Mouse (Mus musculus): ENCODE data around the gene Pramef20. TPM values are rescaled to one million over a fixed set of nuclear protein-coding genes. Genes with fewer than 3 reads are reported as not detected.
"Not testable (repeated sequence)": the region's sequence is repeated elsewhere in the genome, so short reads cannot be mapped to it uniquely, and the experiment has no call there.

The Pramef20 gene
- polyA plus RNA-seq, 1 experiment, result not detected

GRCm38 (mm10) chr4:144396316-144396715 is 18.6 kb upstream of the Pramef20 start:
- Histone ChIP-seq H3K27ac (ENCODE audit: insufficient read depth, low read depth, low read length) (no peak overlapping the region), H3K36me3 (ENCODE audit: control insufficient read depth, insufficient read depth, low read length) (no peaks in the 10 kb centered on the region), H3K27me3 (replicated peaks; ENCODE audit: control insufficient read depth, insufficient read depth, low read length) (no peaks in the 10 kb centered on the region), H3K4me1 (ENCODE audit: control insufficient read depth, insufficient read depth, low read length) (no peaks in the 10 kb centered on the region), H3K4me3 (ENCODE audit: insufficient read depth, low read depth, low read length) (no peak overlapping the region)
- TF ChIP-seq POLR2A (IDR thresholded peaks at IDR 0.05; ENCODE audit: low read depth, low read length), result no peak
- no peak for TF ChIP-seq CTCF (conservative IDR thresholded peaks at IDR 0.05; ENCODE audit: insufficient read depth, insufficient read length, low read depth, low read length)
- WGBS, result 34% methylated on average over 3 of the region's 3 CpGs
- DNase-seq, result no peak

GRCm38 (mm10) chr4:144357642-144358041 is 20.1 kb downstream of the Pramef20 start, which contains the start of gene Gm13119:
Gm13119 (plus strand) TSS chr4:144357942.
- not testable (repeated sequence) for H3K27ac ChIP-seq (ENCODE audit: insufficient read depth, low read depth, low read length); DNase-seq; H3K27me3 ChIP-seq (replicated peaks; ENCODE audit: control insufficient read depth, insufficient read depth, low read length); H3K4me3 ChIP-seq (ENCODE audit: insufficient read depth, low read depth, low read length); H3K4me1 ChIP-seq (ENCODE audit: control insufficient read depth, insufficient read depth, low read length); H3K36me3 ChIP-seq (ENCODE audit: control insufficient read depth, insufficient read depth, low read length)
- WGBS, result 93% methylated on average over 3 of the region's 3 CpGs

GRCm38 (mm10) chr4:144335856-144336255 is 41.9 kb downstream of the Pramef20 start:
- WGBS, result 75% methylated on average over 3 of the region's 3 CpGs
- not testable (repeated sequence) for H3K27me3 ChIP-seq (replicated peaks; ENCODE audit: control insufficient read depth, insufficient read depth, low read length); DNase-seq; H3K4me1 ChIP-seq (ENCODE audit: control insufficient read depth, insufficient read depth, low read length); H3K4me3 ChIP-seq (ENCODE audit: insufficient read depth, low read depth, low read length); H3K36me3 ChIP-seq (ENCODE audit: control insufficient read depth, insufficient read depth, low read length); H3K27ac ChIP-seq (ENCODE audit: insufficient read depth, low read depth, low read length)

GRCm38 (mm10) chr4:144329949-144330348 is 47.8 kb downstream of the Pramef20 start, which contains the start of gene Gm13128:
Gm13128 (plus strand) TSS chr4:144330249.
- H3K27ac ChIP-seq (ENCODE audit: insufficient read depth, low read depth, low read length); H3K36me3 ChIP-seq (ENCODE audit: control insufficient read depth, insufficient read depth, low read length); H3K4me3 ChIP-seq (ENCODE audit: insufficient read depth, low read depth, low read length); DNase-seq; H3K4me1 ChIP-seq (ENCODE audit: control insufficient read depth, insufficient read depth, low read length); H3K27me3 ChIP-seq (replicated peaks; ENCODE audit: control insufficient read depth, insufficient read depth, low read length): not testable (repeated sequence)
- WGBS, result 55% methylated on average over 4 of the region's 4 CpGs

Other genes starting within 250 kb of the Pramef20 start
- gene Oog3, start 215.3 kb downstream of the Pramef20 start, polyA plus RNA-seq (2012; rRNA removed), result not detected in 2 replicates
- gene Oog2, start 187.2 kb downstream of the Pramef20 start, polyA plus RNA-seq (2012; rRNA removed), result not detected in 2 replicates
- gene C87977, start 164.6 kb downstream of the Pramef20 start, polyA plus RNA-seq (2012; rRNA removed), result not detected in 2 replicates
- not detected in 2 replicates for gene Pramel5, start 97.4 kb downstream of the Pramef20 start, polyA plus RNA-seq (2012; rRNA removed)
- gene Gm13128, start 47.7 kb downstream of the Pramef20 start, polyA plus RNA-seq (2012; rRNA removed), result not detected in 2 replicates
- gene Gm13119, start 20.0 kb downstream of the Pramef20 start, polyA plus RNA-seq (2012; rRNA removed), result not detected in 2 replicates
- gene Pramef12, start 30.5 kb upstream of the Pramef20 start, polyA plus RNA-seq (2012; rRNA removed), result 0.22 and 0.23 TPM in 2 replicates
- gene 1700012P22Rik, start 60.8 kb upstream of the Pramef20 start, polyA plus RNA-seq (2012; rRNA removed), result not detected in 2 replicates
- not detected in 2 replicates for gene Gm9944, start 75.4 kb upstream of the Pramef20 start, polyA plus RNA-seq (2012; rRNA removed)
- gene Aadacl3, start 85.8 kb upstream of the Pramef20 start, polyA plus RNA-seq (2012; rRNA removed), result not detected in 2 replicates
- not detected in 2 replicates for gene 9430007A20Rik, start 141.9 kb upstream of the Pramef20 start, polyA plus RNA-seq (2012; rRNA removed)
- gene Gm13124, start 187.2 kb upstream of the Pramef20 start, polyA plus RNA-seq (2012; rRNA removed), result not detected in 2 replicates
- not detected in 2 replicates for gene Aadacl4, start 235.8 kb upstream of the Pramef20 start, polyA plus RNA-seq (2012; rRNA removed)

Data from kidney, adult 2 months (tissue).